Mouse (Mus musculus) retina, adult 2 months (tissue): ENCODE measurements at regions not wholly inside any gene's neighbourhood (a gene's known extent, or its start where the extent isn't known, plus 50 kb on each side); places are given as distances from the start of the nearest gene placed in this dataset.
"Not testable (repeated sequence)": the region's sequence is repeated elsewhere in the genome, so short reads cannot be mapped to it uniquely, and the experiment has no call there.

Source experiments
- DNase-seq: peaks from one replicate; pipeline ENCODE4 v3.0.0-alpha.2; 2012; ENCODE audit warnings: low read depth, low spot score

- DNase-seq: no peak
Measured at GRCm38 (mm10) chr14:86197864-86198263, 943.2 kb downstream of the Diaph3 start.

GRCm38 (mm10) chr14:86184663-86185381 is 956.2 kb downstream of the Diaph3 start:
- no peak for DNase-seq

DNA sequence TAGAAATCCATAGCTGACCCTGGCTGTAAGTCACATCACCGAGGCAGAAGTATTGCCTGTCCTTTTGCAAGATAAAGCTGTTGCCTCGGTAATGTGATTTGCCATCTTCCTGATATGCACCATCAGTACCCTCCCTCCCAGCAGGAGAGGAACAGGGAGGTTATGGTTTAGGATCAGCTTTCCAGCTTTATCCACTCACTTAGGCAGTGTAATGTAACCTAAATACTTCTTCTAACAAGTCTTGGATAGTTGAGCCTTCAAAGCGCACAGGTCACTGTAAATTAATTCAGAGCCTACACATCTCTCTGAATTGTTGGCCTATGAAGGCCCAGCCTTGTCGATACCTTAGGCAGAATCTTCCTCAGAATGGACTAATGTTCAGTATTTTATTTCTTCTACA is 962.5 kb downstream of the Diaph3 start:
- no peak for DNase-seq

DNA sequence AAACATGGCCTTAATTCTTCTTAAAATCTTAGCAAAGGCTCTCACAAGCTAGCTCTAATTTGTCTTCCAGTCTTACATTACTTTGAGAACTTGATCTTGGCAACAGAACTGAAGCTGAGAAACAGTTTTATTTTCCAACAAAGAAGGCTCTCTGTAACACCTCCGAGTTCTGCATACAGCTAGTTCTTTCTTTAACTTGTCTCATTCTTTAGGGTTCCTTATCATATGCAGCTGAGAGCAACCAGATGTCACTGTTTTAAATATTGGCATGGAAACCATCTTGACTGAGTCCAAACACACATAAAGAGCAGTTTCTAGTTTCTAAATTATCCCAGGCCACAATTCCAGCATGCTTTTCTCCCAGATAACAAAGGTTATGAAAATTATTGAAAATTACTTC is 969.9 kb downstream of the Diaph3 start:
- DNase-seq: no peak

GRCm38 (mm10) chr14:86159151-86159550 is 981.9 kb downstream of the Diaph3 start:
- no peak for DNase-seq

- no peak for DNase-seq
Measured at GRCm38 (mm10) chr14:86154688-86155087, 986.3 kb downstream of the Diaph3 start.

DNA sequence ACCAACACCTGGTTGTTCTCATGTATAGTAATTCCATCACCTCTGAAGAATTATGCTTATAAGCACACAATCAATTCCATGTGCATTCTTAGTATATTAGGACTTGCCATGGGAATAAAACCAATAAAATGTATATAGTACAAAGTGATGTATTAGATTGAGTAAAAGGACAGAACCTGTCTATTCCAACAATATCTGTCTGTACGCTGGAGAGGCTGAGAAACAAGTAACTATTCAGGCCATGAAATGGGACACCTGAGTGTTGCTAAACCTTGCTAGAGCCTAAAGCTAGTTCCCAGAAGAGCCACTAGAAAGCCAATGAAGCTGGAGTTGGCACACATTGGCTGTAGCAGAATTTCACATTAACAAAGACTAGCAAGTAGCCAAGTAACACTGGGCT is 989.8 kb downstream of the Diaph3 start:
- no peak for DNase-seq

- no peak for DNase-seq
Measured at GRCm38 (mm10) chr14:86150329-86150866, 990.6 kb downstream of the Diaph3 start.

- DNase-seq: no peak
Measured at GRCm38 (mm10) chr14:86115254-86116057, 1025.6 kb downstream of the Diaph3 start.

GRCm38 (mm10) chr14:86101497-86101896 is 1039.5 kb downstream of the Diaph3 start:
- DNase-seq: no peak

GRCm38 (mm10) chr14:86070313-86071100 is 1070.5 kb downstream of the Diaph3 start:
- no peak for DNase-seq

DNA sequence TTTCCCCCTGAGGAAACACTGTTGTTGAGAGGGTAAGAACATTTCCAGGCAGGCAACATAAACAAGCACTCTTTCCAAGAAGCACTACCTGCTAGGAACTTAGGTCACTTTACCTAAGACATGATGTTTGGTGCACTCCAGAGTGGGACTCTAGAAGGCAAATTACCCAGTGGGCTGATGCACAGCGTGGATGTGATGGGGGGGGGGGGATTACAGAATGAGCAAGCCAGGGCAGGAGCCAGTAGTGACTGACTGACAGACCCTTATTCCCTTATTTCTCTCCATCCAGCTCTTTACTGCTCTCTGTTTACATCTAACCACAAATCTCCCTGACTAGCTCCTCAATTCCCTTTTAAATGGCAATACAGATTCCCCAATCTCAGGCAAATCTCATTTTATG is 1071.7 kb downstream of the Diaph3 start:
- no peak for DNase-seq

DNA sequence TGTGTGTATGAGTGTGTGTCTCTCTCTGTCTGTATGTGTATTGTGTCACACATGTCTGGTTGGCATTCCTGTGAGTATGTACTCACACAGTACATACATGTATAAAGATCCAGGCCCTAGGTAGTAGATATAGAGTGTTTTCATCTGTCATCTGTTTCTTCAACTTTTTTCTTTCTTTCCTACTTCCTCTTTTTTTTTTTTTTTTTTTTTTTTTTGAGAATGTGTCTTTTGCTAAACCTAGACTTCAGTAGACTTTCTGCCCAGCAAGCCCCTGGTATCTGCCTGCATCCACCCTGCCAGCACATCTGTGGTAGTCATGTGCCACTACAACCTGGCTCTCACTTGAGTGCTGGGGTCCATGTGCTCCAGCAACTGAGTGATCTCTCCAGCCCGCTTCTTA is 1073.3 kb downstream of the Diaph3 start:
- no peak for DNase-seq

GRCm38 (mm10) chr14:86063620-86063943 is 1077.5 kb downstream of the Diaph3 start:
- DNase-seq: no peak

DNA sequence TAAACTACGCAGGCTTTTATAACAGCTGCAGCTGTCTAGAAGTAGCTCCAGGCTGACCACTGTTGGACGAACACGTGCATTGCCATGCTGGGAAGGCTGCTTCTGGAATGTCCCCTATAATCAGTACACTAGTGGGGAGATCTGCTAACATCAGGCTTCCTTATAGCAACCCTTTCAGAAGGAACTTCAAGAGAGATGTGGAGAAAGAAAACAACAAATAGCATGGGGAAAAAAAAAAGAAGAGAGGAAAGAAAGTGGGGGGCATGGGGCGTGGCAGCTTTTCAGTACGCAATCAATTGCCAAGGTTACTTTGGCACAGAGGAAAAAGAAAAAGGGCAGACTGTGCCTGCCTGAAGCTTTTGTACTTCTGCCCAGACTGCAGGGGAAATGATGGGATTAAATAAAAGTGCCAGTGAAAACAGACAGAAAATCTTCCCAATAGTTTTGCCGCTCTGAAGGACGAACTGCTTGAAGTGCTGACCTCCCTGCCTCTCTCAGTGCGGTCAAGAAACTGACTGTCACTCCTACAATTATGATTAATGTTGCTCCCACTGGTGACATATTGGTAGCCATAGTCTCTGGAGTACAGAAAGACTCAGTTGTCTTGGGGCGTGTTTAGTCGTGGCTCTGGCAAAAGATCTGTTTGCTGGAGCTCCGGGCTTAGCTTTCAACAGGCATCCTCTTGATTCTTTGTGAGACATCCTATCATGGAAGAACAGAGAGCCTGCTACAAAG is 1078.0 kb downstream of the Diaph3 start:
- DNase-seq: no peak

GRCm38 (mm10) chr14:86056991-86057390 is 1084.0 kb downstream of the Diaph3 start:
- no peak for DNase-seq

DNA sequence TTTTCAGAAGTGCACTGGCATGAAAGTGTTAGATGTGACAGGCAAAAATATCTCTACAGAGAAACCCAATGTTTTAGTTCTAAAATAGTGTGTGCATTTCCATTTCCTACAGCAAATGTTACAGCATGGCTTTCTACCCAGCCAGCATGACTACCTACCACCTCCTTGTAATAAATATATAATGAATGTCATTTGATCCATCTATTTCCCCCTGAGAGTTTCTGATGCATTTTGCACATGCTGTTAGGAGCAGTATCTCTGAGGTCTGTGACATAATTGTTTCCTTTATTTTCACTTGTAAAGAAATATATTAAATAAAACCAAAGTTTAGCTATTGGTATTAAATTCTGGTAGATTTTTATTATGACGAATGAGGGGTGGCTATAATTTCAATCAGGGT is 1086.4 kb downstream of the Diaph3 start:
- DNase-seq: no peak

DNA sequence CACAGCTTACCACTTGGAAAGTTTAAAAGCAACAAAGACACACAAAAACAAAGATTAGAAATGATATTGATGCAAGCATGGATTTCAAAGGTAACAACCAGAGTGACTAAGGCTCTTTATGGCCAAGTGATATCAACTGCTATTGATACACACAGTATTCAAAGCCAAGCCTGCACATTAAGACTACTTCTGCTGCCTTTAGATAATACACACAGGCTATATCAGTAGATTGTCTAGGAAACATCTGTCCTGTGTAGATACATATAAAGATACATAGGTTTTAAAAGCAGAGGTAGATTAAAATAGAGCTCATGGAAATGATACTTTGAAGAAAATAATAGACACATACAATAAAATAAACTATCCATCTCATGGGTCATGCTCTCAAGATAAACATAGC is 1111.6 kb downstream of the Diaph3 start:
- no peak for DNase-seq

GRCm38 (mm10) chr14:86017611-86018010 is 1123.4 kb downstream of the Diaph3 start:
- not testable (repeated sequence) for DNase-seq
